Mouse (Mus musculus) stomach, postnatal 0 days (tissue): ENCODE measurements at regions not wholly inside any gene's neighbourhood (a gene's known extent, or its start where the extent isn't known, plus 50 kb on each side); places are given as distances from the start of the nearest gene placed in this dataset.

Source experiments
- CTCF ChIP-seq: IDR thresholded peaks from 2 replicates; pipeline ENCODE4 v1.5.1; 2016; ENCODE audit warnings: antibody characterized with exemption, low read depth, mild to moderate bottlenecking, moderate library complexity
- EP300 ChIP-seq: optimal IDR thresholded peaks from 2 replicates; pipeline ENCODE3; 2016; ENCODE audit warnings: antibody characterized with exemption

DNA sequence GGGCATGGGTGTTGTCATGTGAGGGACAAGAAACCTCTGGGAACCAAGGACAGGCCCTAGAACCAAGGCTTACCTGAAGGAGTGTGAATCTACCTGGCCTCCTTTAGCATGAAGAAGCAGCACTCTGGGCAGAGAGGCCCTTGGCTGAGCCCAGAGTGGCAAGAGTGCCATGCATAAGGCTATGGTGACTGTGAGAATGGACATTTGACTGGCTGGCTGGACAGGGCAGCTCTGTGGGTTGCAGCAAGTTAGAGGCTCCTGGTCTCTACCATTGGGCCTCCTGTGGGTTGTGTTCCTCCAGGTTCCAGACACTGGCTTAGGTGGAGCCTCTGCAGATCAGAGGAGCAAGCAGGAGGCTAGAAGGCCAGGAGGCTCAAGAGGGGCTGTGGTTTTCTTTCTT lies 78.9 kb downstream of the 1700001O22Rik start:
- TF ChIP-seq CTCF (no peak), EP300 (no peak)
